Mouse (Mus musculus): Measurements from ENCODE around the gene Banf2. TPM values are rescaled to one million over a fixed set of nuclear protein-coding genes. Genes with fewer than 3 reads are reported as not detected.

Gene Banf2
- total RNA-seq (2021), result not detected

DNA sequence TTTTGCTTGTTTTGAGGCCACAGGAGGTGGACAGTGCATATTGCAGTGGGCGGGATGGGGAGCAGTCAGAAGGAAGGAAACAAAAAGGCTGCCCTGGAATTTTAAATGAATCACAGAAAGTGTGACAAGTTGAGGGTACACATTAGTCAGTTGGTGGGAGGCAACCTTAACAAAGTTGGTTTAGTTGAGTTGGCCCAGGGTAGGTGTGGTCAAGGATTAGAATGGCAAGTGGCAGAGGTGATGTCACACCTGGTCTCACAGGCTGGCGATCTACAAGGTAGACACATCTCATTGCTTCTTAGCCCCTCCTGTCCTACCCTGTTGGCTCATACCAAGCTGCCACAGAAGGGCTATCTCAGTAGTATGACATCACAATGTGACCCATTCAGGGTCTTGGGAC is at the start of gene Banf2:
Gene Banf2, plus strand, starts transcription at position 396 of the 400 bp plus-strand sequence.
- intact Hi-C loops (cut with DNase I), result no loop called here
- DNase-seq (ENCODE audit: low spot score), result no peak

DNA sequence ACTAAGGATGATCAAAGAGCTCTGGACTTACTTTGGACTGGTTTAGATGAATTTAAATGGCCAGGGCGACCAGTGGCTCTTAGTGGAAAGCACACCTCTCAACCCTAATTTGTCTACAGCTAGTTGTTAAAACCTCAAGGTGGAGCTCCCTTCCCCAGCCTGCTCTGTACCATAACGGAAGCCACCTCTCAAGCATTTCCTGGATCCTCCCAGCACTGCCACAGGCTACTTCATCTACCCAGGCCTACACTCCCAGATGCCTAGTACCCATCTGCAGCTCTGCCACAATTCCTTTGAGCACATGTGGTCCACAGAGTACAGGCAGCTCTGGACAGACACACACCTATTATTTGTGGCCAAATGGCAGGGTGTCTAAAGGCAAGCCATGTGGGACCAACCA is 49.4 kb upstream of the Banf2 start:
- no peak for DNase-seq (ENCODE audit: low spot score)
- intact Hi-C loops (cut with DNase I), result loop anchor here (5.0 kb wide), 1 partner anchor 234 kb away; no protein-coding TSS in a partner anchor

DNA sequence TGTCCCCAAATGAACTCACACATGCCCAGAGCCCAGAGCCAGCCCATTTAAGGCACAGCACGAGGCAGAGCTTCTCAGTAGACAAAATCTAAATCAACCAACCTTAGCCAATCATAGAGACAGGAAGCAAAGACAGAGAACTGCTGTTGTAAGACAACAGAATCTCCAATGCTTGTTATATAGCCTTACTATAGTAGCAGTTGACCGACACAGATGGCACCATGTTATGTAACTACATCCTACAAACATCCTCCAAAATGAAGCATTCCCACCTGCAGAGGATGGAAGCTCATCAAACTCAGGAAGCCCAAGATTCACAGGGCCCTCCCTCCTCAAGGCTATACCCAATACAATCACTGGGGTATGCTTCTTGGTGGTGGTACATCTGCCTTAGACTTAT is 45.4 kb upstream of the Banf2 start:
- intact Hi-C loops (cut with DNase I), result no loop called here
- DNase-seq (ENCODE audit: low spot score), result no peak

DNA sequence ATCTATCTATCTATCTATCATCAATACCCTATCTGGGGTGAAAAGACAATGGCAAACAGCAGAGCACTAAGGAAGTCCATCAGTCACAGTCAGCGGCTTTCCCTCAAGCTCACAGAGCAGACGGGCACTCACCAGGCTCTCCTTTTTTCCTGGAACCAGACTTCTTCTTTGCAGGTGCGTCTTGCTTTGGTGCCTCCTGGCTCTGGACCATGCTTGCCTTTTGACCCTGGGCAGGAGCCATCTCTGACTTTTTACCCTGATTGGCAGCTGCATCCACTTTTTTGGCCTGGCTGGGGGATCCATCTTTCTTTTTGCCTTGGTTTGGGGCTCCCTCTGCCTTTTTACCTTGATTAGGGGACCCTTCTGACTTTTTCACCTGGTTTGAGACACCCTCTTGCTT is 44.8 kb upstream of the Banf2 start:
- DNase-seq (ENCODE audit: low spot score), result no peak
- intact Hi-C loops (cut with DNase I), result no loop called here

DNA sequence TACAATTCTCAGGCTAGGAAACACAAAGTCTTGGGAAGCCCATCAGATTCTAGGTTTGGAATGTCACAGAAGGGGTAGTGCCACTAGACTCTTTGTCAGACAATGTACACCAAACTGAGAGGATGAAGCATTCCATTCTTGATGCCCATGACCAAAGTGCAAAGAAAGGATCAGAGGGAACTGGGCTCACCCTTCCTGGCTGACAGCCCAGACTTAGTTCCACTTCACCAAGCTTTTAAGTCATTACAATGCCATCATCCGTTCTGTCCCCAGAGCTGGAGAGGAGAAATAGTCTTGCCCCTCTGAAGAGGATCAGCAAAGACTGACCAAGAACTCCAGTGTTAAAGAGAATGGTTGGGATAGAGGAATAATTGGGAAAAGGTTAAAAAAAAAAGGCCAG is 41.9 kb upstream of the Banf2 start:
- DNase-seq (ENCODE audit: low spot score), result no peak
- intact Hi-C loops (cut with DNase I), result no loop called here

DNA sequence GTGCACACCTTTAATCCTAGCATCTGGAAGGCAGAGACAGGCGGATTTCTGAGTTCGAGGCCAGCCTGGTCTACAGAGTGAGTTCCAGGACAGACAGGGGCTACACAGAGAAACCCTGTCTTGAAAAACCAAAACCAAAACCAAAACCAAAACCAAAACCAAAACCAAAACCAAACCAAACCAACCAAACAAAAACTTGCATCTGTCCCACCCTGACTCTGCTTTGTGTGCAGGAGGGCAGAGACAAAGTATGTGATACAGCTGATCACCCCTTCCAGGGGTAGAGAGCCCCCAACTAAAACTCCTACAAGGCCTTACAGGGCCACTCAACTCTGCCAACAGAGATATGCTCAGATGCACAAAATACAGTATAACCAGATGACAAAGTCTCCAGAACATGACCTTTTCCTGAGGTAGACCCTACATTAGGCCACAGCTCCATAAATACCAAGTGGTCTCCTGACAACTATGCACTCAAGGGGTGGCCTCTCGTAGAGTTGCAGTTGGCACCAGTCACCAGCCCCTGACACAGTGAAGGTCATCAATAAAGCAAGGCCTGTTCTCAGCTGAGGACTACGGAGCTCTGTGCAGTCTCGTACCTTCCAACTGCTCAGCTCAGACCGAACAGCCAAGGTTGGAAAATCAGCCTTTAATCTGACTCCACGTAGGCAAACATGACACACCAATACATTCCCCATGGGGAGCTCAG is 40.7 kb upstream of the Banf2 start:
- DNase-seq (ENCODE audit: low spot score), result no peak
- intact Hi-C loops (cut with DNase I), result no loop called here

DNA sequence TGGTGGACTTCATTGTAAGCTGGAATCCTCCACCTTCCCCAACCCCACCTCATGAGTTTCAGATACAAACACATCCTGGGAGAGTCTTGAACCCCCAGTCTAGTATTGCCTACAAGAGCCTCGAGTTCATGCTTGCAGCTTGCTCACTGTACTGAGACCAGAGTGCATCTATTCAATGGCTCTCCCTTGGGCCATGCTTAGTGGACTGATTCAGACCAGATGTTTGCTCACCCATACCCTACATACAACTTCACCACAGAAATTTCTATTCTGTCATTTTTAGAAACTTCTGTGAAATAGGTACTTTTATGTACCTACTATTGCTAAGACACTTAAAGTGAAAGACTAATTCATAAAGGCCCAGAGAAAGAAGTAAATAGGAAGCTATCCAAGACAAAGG is 39.9 kb upstream of the Banf2 start:
- no peak for DNase-seq (ENCODE audit: low spot score)
- intact Hi-C loops (cut with DNase I), result no loop called here

DNA sequence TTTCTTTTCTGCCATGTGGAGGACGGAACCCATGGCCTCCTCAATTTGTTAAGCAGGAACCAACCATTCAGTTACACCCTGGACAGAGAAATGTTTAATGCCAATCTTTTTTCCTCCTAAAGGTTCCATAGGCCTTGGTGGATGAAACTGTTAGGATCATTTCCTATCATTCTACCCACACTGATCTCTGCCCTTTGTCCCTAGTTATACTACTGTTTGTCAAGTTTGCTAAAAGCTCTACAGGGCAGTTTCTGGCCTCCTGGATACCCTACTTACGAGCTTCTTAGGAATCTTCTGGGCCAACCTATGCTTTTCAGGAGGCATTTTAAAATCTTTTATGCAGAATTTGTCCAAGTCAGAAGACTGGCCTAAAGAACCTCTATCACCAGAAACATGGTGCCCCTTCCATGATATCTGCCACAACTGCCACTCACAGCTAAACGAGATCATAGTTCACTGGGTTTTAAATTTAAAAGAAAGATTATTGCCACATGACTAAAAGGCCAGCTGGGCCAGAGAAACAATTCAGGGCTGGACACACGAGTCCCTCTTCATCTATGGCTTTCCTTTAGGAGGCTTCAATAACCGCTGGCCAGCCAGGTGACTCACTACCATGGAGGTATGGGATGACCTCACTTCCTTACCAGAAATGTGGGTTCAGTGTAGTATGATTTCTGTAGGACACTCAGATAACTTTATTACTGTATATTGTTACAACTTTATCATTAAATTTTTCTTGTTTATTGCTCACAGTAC is 30.5 kb upstream of the Banf2 start:
- intact Hi-C loops (cut with DNase I), result loop anchor here (10.0 kb wide), 1 partner anchor 452 kb away; no protein-coding TSS in a partner anchor
- no peak for DNase-seq (ENCODE audit: low spot score)

DNA sequence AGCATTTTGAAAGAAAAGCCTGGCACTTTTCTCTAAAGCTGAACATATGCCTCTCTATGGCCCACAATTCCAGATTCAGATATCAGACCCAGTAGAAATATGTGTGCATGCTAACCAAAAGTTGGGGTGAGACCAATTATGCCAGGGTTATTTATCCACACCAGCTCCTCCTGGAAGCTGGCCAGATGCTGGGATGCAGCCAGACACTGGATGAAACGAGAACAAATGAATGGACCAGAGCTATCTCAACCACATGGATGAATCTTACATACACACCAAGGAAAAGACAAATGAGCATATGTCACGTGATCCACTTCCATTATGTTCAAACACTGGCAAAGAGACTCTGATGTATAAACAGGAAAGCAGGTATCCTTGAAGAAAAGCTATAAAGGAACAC is 29.3 kb upstream of the Banf2 start:
- DNase-seq (ENCODE audit: low spot score), result no peak

DNA sequence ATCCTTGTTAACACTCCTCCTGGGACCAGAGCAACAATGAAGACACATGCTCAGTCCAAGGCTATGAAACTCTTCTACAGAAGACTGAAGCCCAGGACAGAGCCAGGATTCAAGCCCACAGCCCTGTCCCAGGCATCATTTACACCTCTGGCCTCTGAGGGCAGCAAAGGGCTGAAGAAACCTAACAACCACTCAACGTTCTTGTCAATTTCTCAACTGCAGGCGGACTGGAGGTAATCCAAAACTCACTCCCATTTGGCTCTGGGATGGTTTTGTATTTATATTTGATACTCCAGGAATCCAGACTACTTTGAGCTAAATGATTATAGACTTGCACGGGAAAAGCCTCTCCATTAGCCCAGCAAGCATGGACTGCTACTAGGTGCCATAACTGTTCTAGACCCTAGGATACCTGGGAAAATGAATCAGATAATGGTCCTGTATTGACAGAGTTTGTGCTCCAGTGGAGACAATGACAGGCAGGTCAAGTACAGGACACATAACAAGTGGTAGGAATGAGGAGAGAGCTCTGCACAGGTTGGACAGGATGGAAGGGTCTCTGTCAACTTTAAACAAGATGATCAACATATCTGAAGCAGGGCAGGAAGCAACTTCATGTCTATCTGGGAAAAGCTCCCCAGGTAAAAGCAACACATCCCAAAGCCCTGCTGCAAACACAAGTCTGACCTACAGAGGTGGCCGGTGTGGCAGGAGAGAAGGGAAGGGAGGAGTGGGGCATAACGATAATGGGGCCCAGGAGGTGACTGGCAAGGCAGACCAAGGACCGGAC is 27.5 kb upstream of the Banf2 start:
- intact Hi-C loops (cut with DNase I), result loop anchor here (5.0 to 10.0 kb wide), 4 partner anchors 88 to 449 kb away; partner anchors contain the start of genes Dstn, Mgme1 and Snx5
- no peak for DNase-seq (ENCODE audit: low spot score)

More for the DNA sequence above, 29.3 kb upstream of the Banf2 start:
- intact Hi-C loops (cut with DNase I), result loop anchor here (10.0 kb wide), 1 partner anchor 451 kb away; no protein-coding TSS in a partner anchor

DNA sequence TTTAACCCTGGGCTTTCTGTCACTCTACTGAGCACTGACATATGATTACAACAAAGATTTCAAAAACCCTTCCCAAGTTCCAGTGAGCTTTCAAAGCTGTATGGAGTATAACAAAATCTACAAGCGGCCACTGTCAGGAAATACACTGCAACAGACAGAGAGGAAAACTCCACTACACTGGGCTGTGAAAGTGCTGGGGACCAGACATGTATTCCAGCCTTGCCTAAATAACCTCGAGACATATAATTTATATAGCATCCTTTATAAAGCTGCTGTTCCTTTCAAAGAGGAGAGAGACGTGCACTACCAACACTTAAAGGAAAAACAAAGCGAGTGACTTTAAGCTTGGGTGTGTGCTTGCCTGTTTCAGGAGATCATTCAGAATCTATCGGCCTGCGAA is 26.2 kb upstream of the Banf2 start:
- DNase-seq (ENCODE audit: low spot score), result no peak
- intact Hi-C loops (cut with DNase I), result loop anchor here (2.0 to 10.0 kb wide), 5 partner anchors 89 to 448 kb away; partner anchors contain the start of genes Dstn, Mgme1 and Snx5

DNA sequence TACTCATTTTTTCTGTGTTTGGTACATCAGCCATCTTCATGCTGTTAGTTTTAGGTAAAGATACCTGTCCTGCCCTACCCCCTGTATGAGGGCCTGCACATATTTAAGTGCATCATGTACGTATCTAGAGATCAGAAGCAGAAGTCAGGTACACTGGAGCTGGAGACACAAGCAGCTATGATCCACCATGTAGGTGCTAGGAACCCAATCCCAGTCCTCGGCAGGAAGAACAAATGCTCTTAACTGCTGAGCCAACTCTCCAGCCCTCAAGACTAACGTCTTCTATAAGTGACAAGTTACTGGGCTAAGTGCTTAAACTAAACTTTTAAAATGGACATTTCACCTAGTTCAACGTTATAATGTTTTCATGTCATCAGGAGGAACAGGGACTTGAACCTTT is 25.6 kb upstream of the Banf2 start:
- intact Hi-C loops (cut with DNase I), result loop anchor here (2.0 to 10.0 kb wide), 5 partner anchors 90 to 448 kb away; partner anchors contain the start of genes Dstn, Mgme1 and Snx5
- DNase-seq (ENCODE audit: low spot score), result no peak

DNA sequence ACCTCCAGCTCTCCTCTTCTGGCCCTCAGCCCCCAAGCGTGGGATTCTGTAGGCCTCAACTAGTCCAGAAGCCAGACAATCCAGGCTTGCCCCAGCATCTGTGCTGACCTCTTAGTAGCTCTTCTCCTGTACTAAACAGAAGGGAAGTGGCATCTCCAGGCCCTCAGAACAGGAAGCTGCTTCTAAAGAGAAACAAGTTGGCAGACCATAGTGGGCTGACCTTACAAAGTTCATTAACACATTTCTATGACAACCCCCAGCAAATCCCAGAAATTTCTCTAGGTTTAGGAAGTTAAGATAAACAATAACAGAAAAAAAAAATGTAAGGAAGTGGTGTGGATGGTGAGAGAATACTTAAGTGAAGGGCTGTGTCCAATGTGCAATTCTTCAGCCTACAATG is 23.8 kb upstream of the Banf2 start:
- intact Hi-C loops (cut with DNase I), result loop anchor here (5.0 to 10.0 kb wide), 4 partner anchors 92 to 446 kb away; partner anchors contain the start of genes Dstn, Mgme1 and Snx5
- DNase-seq (ENCODE audit: low spot score), result no peak

DNA sequence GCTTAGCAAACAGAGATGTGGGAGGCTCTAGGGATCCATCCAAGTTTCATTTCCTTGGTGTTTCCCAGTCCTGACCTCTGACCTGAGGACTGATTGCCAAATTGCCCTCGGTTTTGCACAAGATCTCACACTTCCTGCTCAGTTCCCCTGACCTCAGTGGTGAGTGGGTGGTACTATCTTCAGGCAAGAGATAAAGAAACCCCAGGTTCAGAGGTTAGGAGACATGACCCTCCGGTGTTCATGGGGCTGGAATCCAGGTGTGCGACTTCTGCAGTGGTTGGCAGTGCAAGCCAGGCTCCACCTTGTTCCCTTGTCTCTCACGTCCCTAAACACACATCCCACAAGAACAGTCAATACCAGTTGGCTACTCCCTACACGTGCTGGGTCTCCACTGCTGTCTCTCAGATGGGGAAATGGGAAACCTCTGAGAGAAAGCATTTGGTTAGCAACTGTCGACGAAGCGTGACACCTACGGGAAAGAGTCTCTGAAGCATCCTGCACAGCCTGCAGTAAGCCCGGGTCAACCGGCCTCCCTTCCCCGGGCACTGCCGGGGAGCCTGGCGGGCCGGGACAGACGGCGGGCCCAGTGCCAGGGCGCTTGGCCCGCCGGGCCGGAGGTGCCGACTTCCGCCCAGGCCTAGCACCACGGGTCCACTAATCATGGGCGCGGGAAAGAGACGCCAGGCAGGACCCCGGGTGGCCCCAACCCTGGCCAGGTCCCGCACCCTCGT is 23.1 kb upstream of the Banf2 start:
- intact Hi-C loops (cut with DNase I), result loop anchor here (5.0 to 10.0 kb wide), 6 partner anchors 73 to 445 kb away; partner anchors contain the start of genes Dstn, Mgme1 and Snx5
- DNase-seq (ENCODE audit: low spot score), result peak; percentile 31

DNA sequence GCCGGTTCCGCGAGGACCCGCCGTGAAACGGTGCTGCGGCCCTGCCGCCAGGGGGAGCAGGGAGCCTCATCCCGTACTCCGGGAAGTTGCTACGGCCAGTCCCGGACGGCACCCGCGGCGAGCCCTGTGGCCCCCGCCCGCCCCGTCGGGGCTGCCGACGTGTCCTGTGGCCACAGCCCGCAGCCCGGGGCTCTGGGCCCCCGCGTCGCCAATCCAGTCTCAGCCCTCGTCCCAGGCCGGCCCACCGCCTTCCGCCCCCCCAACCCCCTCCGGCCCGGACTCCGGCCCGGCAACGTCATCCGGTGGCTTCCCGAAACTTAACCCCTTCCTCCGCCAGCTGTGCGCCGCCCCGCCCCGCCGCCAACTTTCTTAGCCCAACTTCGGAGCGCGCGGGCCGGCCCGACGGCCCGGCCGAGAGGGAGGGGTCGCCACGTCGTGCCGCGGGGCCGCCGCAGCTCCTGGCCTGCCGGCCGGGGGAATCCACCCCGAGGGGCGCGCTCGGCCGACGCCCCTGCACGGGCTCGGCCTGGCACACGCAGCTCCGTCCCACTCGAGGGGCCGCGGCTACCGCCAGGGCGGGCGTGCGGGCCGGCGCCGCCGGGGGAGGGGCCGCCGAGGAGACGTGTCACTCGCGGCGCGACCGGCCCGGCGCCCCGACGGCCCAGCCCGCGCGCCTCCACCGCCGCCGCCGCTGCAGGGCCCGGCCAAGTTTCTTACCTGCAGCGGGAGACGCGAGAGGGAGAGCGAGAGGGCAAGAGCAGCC is 22.4 kb upstream of the Banf2 start:
- intact Hi-C loops (cut with DNase I), result loop anchor here (5.0 kb wide), 2 partner anchors 72 to 172 kb away; no protein-coding TSS in a partner anchor
- DNase-seq (ENCODE audit: low spot score), result peak; percentile 74

DNA sequence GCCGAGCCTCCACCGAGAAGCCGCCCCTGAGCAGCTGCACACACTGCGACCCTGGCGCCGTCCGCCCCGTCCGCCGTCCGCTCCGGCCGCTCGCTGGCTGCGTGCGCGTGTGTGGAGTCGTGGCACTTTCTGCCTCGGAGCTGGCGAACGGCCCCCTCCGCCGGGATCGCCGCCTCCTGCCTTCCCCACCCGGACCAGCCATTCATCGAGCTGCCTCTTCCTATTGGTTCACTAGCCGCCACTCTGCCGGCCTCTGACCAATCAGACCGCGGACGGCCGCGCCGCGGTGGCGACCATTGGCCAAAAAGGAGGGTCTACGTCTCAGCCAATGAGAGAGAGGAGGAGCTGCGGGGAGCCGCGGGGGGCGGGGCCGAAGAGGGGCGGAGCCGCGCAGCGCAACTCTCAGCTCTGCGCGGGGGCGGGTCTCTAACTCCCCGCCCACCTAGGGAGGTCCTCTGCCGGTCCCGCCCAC is 21.7 kb upstream of the Banf2 start, which contains the start of gene Rrbp1:
Gene Rrbp1, minus strand, starts transcription at position 184 of the 472 bp plus-strand sequence.
- DNase-seq (ENCODE audit: low spot score), result peak; percentile 99

DNA sequence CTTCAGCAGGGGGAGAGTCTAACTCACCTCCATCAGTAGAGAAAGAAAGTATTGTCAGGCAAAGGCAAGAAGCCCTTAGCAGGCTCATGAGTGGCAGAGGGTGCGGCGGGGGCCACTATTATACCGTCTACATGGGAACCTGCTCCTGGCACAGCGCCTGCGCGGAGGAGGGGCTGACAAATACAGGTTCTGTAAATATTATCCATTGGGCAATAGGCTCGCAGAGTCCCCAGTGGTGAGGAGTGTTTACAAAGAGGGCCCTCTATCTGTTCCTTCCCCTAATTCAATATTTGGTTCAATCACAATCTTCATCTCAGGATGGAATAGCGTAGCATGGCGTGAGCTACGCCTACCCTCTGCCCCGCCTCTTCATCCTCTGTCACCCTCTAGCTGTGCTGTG is 18.8 kb upstream of the Banf2 start:
- no peak for DNase-seq (ENCODE audit: low spot score)
- intact Hi-C loops (cut with DNase I), result loop anchor here (5.0 kb wide), 2 partner anchors 68 to 168 kb away; no protein-coding TSS in a partner anchor

More for the DNA sequence above, 21.7 kb upstream of the Banf2 start, which contains the start of gene Rrbp1:
- intact Hi-C loops (cut with DNase I), result loop anchor here (5.0 kb wide), 2 partner anchors 71 to 171 kb away; no protein-coding TSS in a partner anchor

DNA sequence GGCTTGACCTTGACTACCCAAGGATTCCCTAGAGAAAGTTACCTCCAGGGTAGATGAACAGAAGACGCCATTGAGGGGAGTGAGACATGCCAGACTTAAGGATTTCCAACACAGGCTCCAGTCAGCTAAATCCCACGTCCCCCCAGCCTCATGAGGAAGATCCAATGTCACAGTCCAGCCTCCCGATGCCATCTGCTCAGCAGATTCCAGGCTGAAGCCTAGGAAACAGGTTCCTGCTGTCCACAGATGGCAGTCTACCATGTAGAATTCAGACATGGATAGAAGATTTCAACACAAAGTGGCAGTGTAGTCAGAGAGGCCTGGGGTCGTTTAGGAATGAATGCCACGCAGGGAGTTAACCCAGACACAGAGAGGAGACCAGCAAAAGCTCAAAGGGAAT is 18.4 kb upstream of the Banf2 start:
- no peak for DNase-seq (ENCODE audit: low spot score)
- intact Hi-C loops (cut with DNase I), result loop anchor here (5.0 kb wide), 2 partner anchors 68 to 168 kb away; no protein-coding TSS in a partner anchor
